Mouse (Mus musculus) cerebellum, adult 8-10 months (tissue): Measurements from ENCODE around the gene Lhfpl4.

Experiments
- DNase-seq: peaks from one replicate; pipeline ENCODE4 v3.0.0; 2022

The Lhfpl4 gene

GRCm38 (mm10) chr6:113194841-113195595 lies at the start of gene Lhfpl4:
TSS of gene Lhfpl4 (minus strand) at chr6:113195384.
- DNase-seq, result peak; percentile 73

GRCm38 (mm10) chr6:113242753-113243152 lies 47.6 kb upstream of the Lhfpl4 start:
- DNase-seq, result no peak

- no peak for DNase-seq
These were observed 43.3 kb upstream of the Lhfpl4 start for GRCm38 (mm10) chr6:113238442-113238841.

- DNase-seq, result peak; percentile 99
These were observed 42.5 kb upstream of the Lhfpl4 start, which contains the start of gene Mtmr14 for GRCm38 (mm10) chr6:113237542-113238270. TSS of gene Mtmr14 (plus strand) at chr6:113237843.

- DNase-seq, result no peak
These were observed 40.0 kb upstream of the Lhfpl4 start for GRCm38 (mm10) chr6:113235141-113235540.

GRCm38 (mm10) chr6:113226705-113227104 lies 31.5 kb upstream of the Lhfpl4 start:
- no peak for DNase-seq

GRCm38 (mm10) chr6:113225798-113226197 lies 30.6 kb upstream of the Lhfpl4 start:
- DNase-seq, result no peak

GRCm38 (mm10) chr6:113216280-113216679 lies 21.1 kb upstream of the Lhfpl4 start:
- no peak for DNase-seq

- DNase-seq, result no peak
These were observed 410 bp upstream of the Lhfpl4 start for GRCm38 (mm10) chr6:113195596-113195992.

- peak; percentile 27 for DNase-seq
These were observed 705 bp downstream of the Lhfpl4 start for GRCm38 (mm10) chr6:113194517-113194840.

- peak; percentile 28 for DNase-seq
These were observed 1.3 kb downstream of the Lhfpl4 start for GRCm38 (mm10) chr6:113193765-113194460.

GRCm38 (mm10) chr6:113184866-113185525 lies 10.2 kb downstream of the Lhfpl4 start:
- DNase-seq, result no peak

GRCm38 (mm10) chr6:113184163-113184562 lies 11.0 kb downstream of the Lhfpl4 start:
- DNase-seq, result no peak

- DNase-seq, result no peak
These were observed 15.9 kb downstream of the Lhfpl4 start for GRCm38 (mm10) chr6:113179195-113179733.

GRCm38 (mm10) chr6:113178286-113179194 lies 16.6 kb downstream of the Lhfpl4 start:
- no peak for DNase-seq

GRCm38 (mm10) chr6:113176613-113177012 lies 18.6 kb downstream of the Lhfpl4 start:
- DNase-seq, result no peak

- DNase-seq, result no peak
These were observed 19.7 kb downstream of the Lhfpl4 start for GRCm38 (mm10) chr6:113175469-113175868.

GRCm38 (mm10) chr6:113172568-113172967 lies 22.6 kb downstream of the Lhfpl4 start:
- DNase-seq, result peak; percentile 62

- DNase-seq, result no peak
These were observed 23.2 kb downstream of the Lhfpl4 start for GRCm38 (mm10) chr6:113172011-113172410.

GRCm38 (mm10) chr6:113170651-113171050 lies 24.5 kb downstream of the Lhfpl4 start:
- no peak for DNase-seq

- no peak for DNase-seq
These were observed 25.3 kb downstream of the Lhfpl4 start for GRCm38 (mm10) chr6:113169852-113170251.
